Mouse (Mus musculus): ENCODE results near the gene Slc9a9. TPM values are rescaled to one million over a fixed set of nuclear protein-coding genes. Genes with fewer than 3 reads are reported as not detected.

Gene Slc9a9
- polyA plus RNA-seq, 2 experiments = 1.1 to 1.3 TPM

DNA sequence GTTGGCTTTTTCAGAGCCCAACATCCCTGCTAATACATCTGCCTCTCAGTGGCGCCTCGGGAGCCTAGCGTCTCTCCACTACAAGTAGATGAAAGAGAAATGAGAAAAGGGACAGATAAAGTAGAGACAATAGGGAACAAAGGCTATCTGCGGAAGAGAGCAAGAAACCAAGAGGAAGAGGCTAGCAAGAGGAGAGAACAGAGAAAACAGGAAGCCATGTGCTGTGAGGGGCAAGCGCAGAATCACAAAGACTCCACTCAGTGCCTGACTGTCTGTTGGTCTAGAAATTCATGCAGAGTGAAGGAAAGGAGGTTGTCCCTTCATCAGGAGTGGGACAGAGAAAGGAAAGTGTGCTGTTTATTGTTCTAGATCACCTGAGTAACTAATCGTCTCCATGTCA is 16.5 kb upstream of the Slc9a9 start:
- no peak for TF ChIP-seq EP300 (IDR thresholded peaks at IDR 0.05; ENCODE audit: low read depth)
- TF ChIP-seq CTCF (IDR thresholded peaks at IDR 0.05; ENCODE audit: low read depth) = no peak

DNA sequence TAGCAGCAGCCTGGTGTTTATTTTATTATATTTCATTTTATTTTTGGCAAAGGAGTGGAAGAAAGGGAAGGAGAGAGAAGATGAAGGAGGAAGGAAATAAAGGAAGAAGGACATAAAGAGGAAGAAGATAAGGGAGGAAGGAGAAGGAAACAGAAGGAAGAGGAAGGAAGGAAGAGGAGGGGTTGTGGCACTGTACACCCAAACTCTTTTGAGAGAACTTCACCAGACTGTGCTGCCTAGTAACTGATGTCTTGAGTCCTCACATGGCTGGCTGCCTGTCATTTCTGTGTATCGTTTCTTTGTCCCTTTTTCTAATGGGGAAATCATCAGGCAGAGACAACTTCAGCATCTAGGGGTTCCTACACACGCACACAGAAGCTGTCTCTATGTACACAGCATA is 15.9 kb upstream of the Slc9a9 start:
- no peaks in the 10 kb centered on the region for H3K36me3 ChIP-seq (replicated peaks; ENCODE audit: control insufficient read depth, insufficient read depth, low read depth)

More for the DNA sequence above, 16.5 kb upstream of the Slc9a9 start:
- H3K27ac ChIP-seq = no peak overlapping the region
- H3K4me1 ChIP-seq (replicated peaks; ENCODE audit: control insufficient read depth in 2 of 2, insufficient read depth in 2 of 2, low read length in 1 of 2) = no peaks in the 10 kb centered on the region
- ATAC-seq (ENCODE audit: insufficient read depth) (no peak), DNase-seq (ENCODE audit: low read depth in 3 of 3, low spot score in 3 of 3) (no peak)
- H3K9me3 ChIP-seq (ENCODE audit: control insufficient read depth, low read length) = no peaks in the 10 kb centered on the region
- WGBS (ENCODE audit: insufficient replicate concordance) = 45% methylated on average over 6 of the region's 6 CpGs
- H3K36me3 ChIP-seq (replicated peaks; ENCODE audit: control insufficient read depth, insufficient read depth, low read depth) = no peaks in the 10 kb centered on the region
- no peak overlapping the region for H3K4me3 ChIP-seq (ENCODE audit: insufficient read depth in 1 of 2, low read depth in 2 of 2, low read length in 2 of 2)
- no peaks in the 10 kb centered on the region for H3K27me3 ChIP-seq (ENCODE audit: control insufficient read depth, insufficient read depth, low read length)
- no peak overlapping the region for H3K9ac ChIP-seq (replicated peaks)
- no peak overlapping the region for H3K4me2 ChIP-seq (ENCODE audit: low read depth)

GRCm38 (mm10) chr9:94656265-94656664 is 13.4 kb upstream of the Slc9a9 start:
- TF ChIP-seq CTCF (IDR thresholded peaks at IDR 0.05; ENCODE audit: low read depth) (no peak), EP300 (IDR thresholded peaks at IDR 0.05; ENCODE audit: low read depth) (no peak)
- ATAC-seq (ENCODE audit: insufficient read depth) (no peak), DNase-seq (ENCODE audit: low read depth in 3 of 3, low spot score in 3 of 3) (no peak)
- no peaks in the 10 kb centered on the region for H3K27me3 ChIP-seq (ENCODE audit: control insufficient read depth, insufficient read depth, low read length)
- H3K4me1 ChIP-seq (replicated peaks; ENCODE audit: control insufficient read depth in 2 of 2, insufficient read depth in 2 of 2, low read length in 1 of 2) = no peaks in the 10 kb centered on the region
- H3K9me3 ChIP-seq (ENCODE audit: control insufficient read depth, low read length) = no peaks in the 10 kb centered on the region
- 64% methylated on average over 4 of the region's 4 CpGs for WGBS (ENCODE audit: insufficient replicate concordance)
- no peak overlapping the region for H3K4me2 ChIP-seq (ENCODE audit: low read depth)
- no peak overlapping the region for H3K4me3 ChIP-seq (ENCODE audit: insufficient read depth in 1 of 2, low read depth in 2 of 2, low read length in 2 of 2)
- no peak overlapping the region for H3K27ac ChIP-seq
- H3K9ac ChIP-seq (replicated peaks) = no peak overlapping the region
- H3K36me3 ChIP-seq (replicated peaks; ENCODE audit: control insufficient read depth, insufficient read depth, low read depth) = no peaks in the 10 kb centered on the region

More for the DNA sequence above, 15.9 kb upstream of the Slc9a9 start:
- no peaks in the 10 kb centered on the region for H3K27me3 ChIP-seq (ENCODE audit: control insufficient read depth, insufficient read depth, low read length)
- no peak overlapping the region for H3K4me2 ChIP-seq (ENCODE audit: low read depth)
- H3K9ac ChIP-seq (replicated peaks) = no peak overlapping the region
- H3K9me3 ChIP-seq (ENCODE audit: control insufficient read depth, low read length) = no peaks in the 10 kb centered on the region
- no peaks in the 10 kb centered on the region for H3K4me1 ChIP-seq (replicated peaks; ENCODE audit: control insufficient read depth in 2 of 2, insufficient read depth in 2 of 2, low read length in 1 of 2)
- H3K4me3 ChIP-seq (ENCODE audit: insufficient read depth in 1 of 2, low read depth in 2 of 2, low read length in 2 of 2) = no peak overlapping the region
- ATAC-seq (ENCODE audit: insufficient read depth) = no peak
- 38% methylated on average over 2 of the region's 2 CpGs for WGBS (ENCODE audit: insufficient replicate concordance)
- TF ChIP-seq EP300 (IDR thresholded peaks at IDR 0.05; ENCODE audit: low read depth) (no peak), CTCF (IDR thresholded peaks at IDR 0.05; ENCODE audit: low read depth) (no peak)
- DNase-seq (ENCODE audit: low read depth in 3 of 3, low spot score in 3 of 3) = no peak
- H3K27ac ChIP-seq = no peak overlapping the region

DNA sequence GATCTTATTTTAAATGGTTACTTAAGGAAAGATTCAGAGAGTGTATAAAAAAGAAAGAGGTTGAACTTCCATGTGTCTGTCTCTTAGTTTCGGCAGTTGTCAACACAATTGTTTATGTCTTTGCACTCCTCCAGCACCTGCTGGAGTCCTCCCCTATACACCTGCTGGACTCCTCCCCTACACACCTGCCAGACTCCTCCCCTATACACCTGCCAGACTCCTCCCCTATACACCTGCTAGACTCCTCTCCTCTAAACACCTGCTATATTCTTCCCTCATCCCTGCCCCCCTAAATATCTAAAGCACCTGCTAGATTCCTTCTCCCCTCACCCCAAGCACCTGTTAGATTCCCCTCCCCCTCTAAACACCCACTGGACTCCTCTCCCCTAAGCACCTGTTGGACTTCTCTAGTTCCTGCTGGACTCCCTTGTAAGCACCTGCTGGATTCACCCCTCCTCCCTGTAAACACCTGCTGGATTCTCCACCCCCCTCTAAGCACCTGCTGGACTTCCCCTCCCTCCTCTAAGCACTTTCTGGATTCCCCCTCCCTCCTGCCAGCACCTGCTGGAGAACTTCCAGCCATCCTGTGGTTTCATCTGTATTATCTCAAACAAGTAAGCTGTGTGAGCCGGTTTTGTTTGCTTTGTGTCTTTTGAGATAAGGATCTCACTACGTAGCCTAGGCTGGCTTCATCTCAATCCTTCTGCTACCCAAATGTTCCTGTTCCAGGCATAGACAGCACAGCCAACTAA is 10.1 kb upstream of the Slc9a9 start:
- no peaks in the 10 kb centered on the region for H3K36me3 ChIP-seq (replicated peaks; ENCODE audit: control insufficient read depth, insufficient read depth, low read depth)
- ATAC-seq (ENCODE audit: insufficient read depth) = no peak

GRCm38 (mm10) chr9:94661768-94662167 is 7.9 kb upstream of the Slc9a9 start:
- no peak for TF ChIP-seq CTCF (IDR thresholded peaks at IDR 0.05; ENCODE audit: low read depth)
- Histone ChIP-seq H3K36me3 (replicated peaks; ENCODE audit: control insufficient read depth, insufficient read depth, low read depth) (no peaks in the 10 kb centered on the region), H3K9me3 (ENCODE audit: control insufficient read depth, low read length) (no peaks in the 10 kb centered on the region), H3K4me3 (ENCODE audit: insufficient read depth in 1 of 2, low read depth in 2 of 2, low read length in 2 of 2) (no peak overlapping the region), H3K27me3 (ENCODE audit: control insufficient read depth, insufficient read depth, low read length) (no peaks in the 10 kb centered on the region), H3K9ac (replicated peaks) (no peak overlapping the region), H3K4me1 (replicated peaks; ENCODE audit: control insufficient read depth in 2 of 2, insufficient read depth in 2 of 2, low read length in 1 of 2) (no peaks in the 10 kb centered on the region), H3K27ac (no peak overlapping the region), H3K4me2 (ENCODE audit: low read depth) (no peak overlapping the region)
- DNase-seq (ENCODE audit: low read depth in 3 of 3, low spot score in 3 of 3) (no peak), ATAC-seq (ENCODE audit: insufficient read depth) (no peak)
- WGBS (ENCODE audit: insufficient replicate concordance) = 33% methylated on average over 2 of the region's 2 CpGs

More for the DNA sequence above, 10.1 kb upstream of the Slc9a9 start:
- Histone ChIP-seq H3K27me3 (ENCODE audit: control insufficient read depth, insufficient read depth, low read length) (no peaks in the 10 kb centered on the region), H3K9me3 (ENCODE audit: control insufficient read depth, low read length) (no peaks in the 10 kb centered on the region), H3K4me1 (replicated peaks; ENCODE audit: control insufficient read depth in 2 of 2, insufficient read depth in 2 of 2, low read length in 1 of 2) (no peaks in the 10 kb centered on the region), H3K9ac (replicated peaks) (no peak overlapping the region), H3K4me2 (ENCODE audit: low read depth) (no peak overlapping the region), H3K27ac (no peak overlapping the region), H3K4me3 (ENCODE audit: insufficient read depth in 1 of 2, low read depth in 2 of 2, low read length in 2 of 2) (no peak overlapping the region)
- DNase-seq (ENCODE audit: low read depth in 3 of 3, low spot score in 3 of 3) = no peak
- TF ChIP-seq CTCF (IDR thresholded peaks at IDR 0.05; ENCODE audit: low read depth) (no peak), EP300 (IDR thresholded peaks at IDR 0.05; ENCODE audit: low read depth) (no peak)
- 25% methylated on average over 3 of the region's 3 CpGs for WGBS (ENCODE audit: insufficient replicate concordance)
